Mouse (Mus musculus) layer of hippocampus, postnatal 14 days (tissue): ENCODE data around the gene Smc3. TPM values are rescaled to one million over a fixed set of nuclear protein-coding genes. Genes with fewer than 3 reads are reported as not detected.

Source experiments
- DNase-seq, 2 experiments: peaks; one replicate each; pipeline ENCODE4 v3.0.0; 2021 to 2022; ENCODE audit warnings: low spot score in 2 of 2, mixed read lengths in 1 of 2
- total RNA-seq, 2 experiments: library from RNA; stranded (reverse); gene quantifications; 2 replicates each; pipeline ENCODE4 v1.2.3; 2021

Gene Smc3
- total RNA-seq, 2 experiments from 2014 or later: 34.8 to 37.3 TPM

- DNase-seq: no peak
These were observed 90.6 kb downstream of the Smc3 start for GRCm38 (mm10) chr19:53690816-53691215.

GRCm38 (mm10) chr19:53694020-53694419, 93.8 kb downstream of the Smc3 start:
- DNase-seq: no peak

Other genes with a start within 250 kb of the Smc3 start
- gene Gm10197, start 228.6 kb upstream of the Smc3 start, total RNA-seq: not detected
- gene Smndc1, start 209.8 kb upstream of the Smc3 start, total RNA-seq: 10 to 100 TPM; 34.9 to 36.8 TPM
- gene Dusp5, start 71.3 kb upstream of the Smc3 start, total RNA-seq: 10 to 100 TPM; 16.9 to 19.8 TPM
- gene Nutf2-ps1, start 11.3 kb upstream of the Smc3 start, total RNA-seq: 10 to 100 TPM; 29.8 to 45.3 TPM
- 1 to 10 TPM; 3.1 TPM for gene Rbm20, start 76.9 kb downstream of the Smc3 start, total RNA-seq